Mouse (Mus musculus): Measurements from ENCODE around the gene Defb48. TPM values are rescaled to one million over a fixed set of nuclear protein-coding genes. Genes with fewer than 3 reads are reported as not detected.

The Defb48 gene
- polyA plus RNA-seq, 1 experiment from 2014 or later: not detected

- WGBS: 24% methylated on average over 15 of the region's 15 CpGs
- no peaks in the 10 kb centered on the region for H3K36me3 ChIP-seq
These were observed 18.3 kb downstream of the Defb48 start for GRCm38 (mm10) chr14:62965811-62966520.

GRCm38 (mm10) chr14:62965342-62965741 lies 19.0 kb downstream of the Defb48 start:
- Histone ChIP-seq H3K4me1 (0 out of 2 replicates have a peak, but pooled peaks cover 5% of the 10 kb centered on the region), H3K27ac (replicated peaks) (no peak overlapping the region), H3K9me3 (no peaks in the 10 kb centered on the region), H3K4me2 (replicated peaks) (no peak overlapping the region), H3K4me3 (no peak overlapping the region), H3K36me3 (no peaks in the 10 kb centered on the region), H3K27me3 (no peaks in the 10 kb centered on the region), H3K9ac (replicated peaks) (no peak overlapping the region)
- ATAC-seq (replicated peaks): no peak
- 81% methylated on average over 5 of the region's 5 CpGs for WGBS

More at GRCm38 (mm10) chr14:62965811-62966520, 18.3 kb downstream of the Defb48 start:
- H3K4me3 ChIP-seq: peak overlapping the region; percentile 16
- H3K9ac ChIP-seq (replicated peaks): no peak overlapping the region
- H3K27ac ChIP-seq (replicated peaks): no peak overlapping the region
- no peaks in the 10 kb centered on the region for H3K27me3 ChIP-seq
- no peak for ATAC-seq (replicated peaks)
- H3K9me3 ChIP-seq: no peaks in the 10 kb centered on the region
- H3K4me2 ChIP-seq (replicated peaks): peak overlapping the region; percentile 34
- H3K4me1 ChIP-seq: 0 out of 2 replicates have a peak, but pooled peaks cover 5% of the 10 kb centered on the region

- H3K36me3 ChIP-seq: 0 out of 2 replicates have a peak, but pooled peaks cover 3% of the 10 kb centered on the region
- H3K4me1 ChIP-seq: 0 out of 2 replicates have a peak, but pooled peaks cover 5% of the 10 kb centered on the region
- no peaks in the 10 kb centered on the region for H3K9me3 ChIP-seq
- H3K4me2 ChIP-seq (replicated peaks): no peak overlapping the region
- H3K27me3 ChIP-seq: no peaks in the 10 kb centered on the region
- H3K9ac ChIP-seq (replicated peaks): no peak overlapping the region
- WGBS: 87% methylated on average over 4 of the region's 4 CpGs
- no peak for ATAC-seq (replicated peaks)
- H3K4me3 ChIP-seq: no peak overlapping the region
- no peak overlapping the region for H3K27ac ChIP-seq (replicated peaks)
These were observed 20.7 kb downstream of the Defb48 start for GRCm38 (mm10) chr14:62963632-62964031.

DNA sequence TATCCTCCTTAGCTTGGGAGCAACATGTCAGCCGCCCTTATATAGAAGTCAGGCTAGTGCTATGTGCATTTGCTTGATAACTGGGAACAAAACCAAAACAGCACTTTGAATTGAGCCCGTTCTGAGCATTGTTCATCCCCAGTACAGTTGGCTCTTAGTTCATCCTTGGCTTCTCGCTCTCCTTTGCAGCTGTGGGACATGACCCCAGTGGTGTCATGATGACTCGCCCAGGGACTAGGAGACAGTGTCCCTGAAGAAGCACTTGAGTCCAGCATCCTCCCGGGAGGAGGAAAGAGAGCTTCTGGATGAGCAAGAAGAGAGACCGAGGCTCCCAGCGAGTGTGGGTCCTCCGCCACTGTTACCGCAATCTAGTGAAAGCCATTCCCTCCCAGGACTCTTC lies 28.2 kb downstream of the Defb48 start:
- no peak for ATAC-seq (replicated peaks)
- Histone ChIP-seq H3K9ac (replicated peaks) (no peak overlapping the region), H3K4me3 (no peak overlapping the region), H3K36me3 (peaks cover 33% of the 10 kb centered on the region), H3K4me2 (replicated peaks) (no peak overlapping the region), H3K9me3 (no peaks in the 10 kb centered on the region), H3K27me3 (no peaks in the 10 kb centered on the region), H3K27ac (replicated peaks) (no peak overlapping the region), H3K4me1 (no peaks in the 10 kb centered on the region)
- WGBS: 90% methylated on average over 9 of the region's 9 CpGs

- H3K36me3 ChIP-seq: peaks cover 8% of the 10 kb centered on the region; the same call in 1 of the 2 replicates
- no peak for ATAC-seq (replicated peaks)
- H3K27me3 ChIP-seq: no peaks in the 10 kb centered on the region
- no peak overlapping the region for H3K4me2 ChIP-seq (replicated peaks)
- H3K9ac ChIP-seq (replicated peaks): no peak overlapping the region
- H3K9me3 ChIP-seq: no peaks in the 10 kb centered on the region
- H3K4me1 ChIP-seq: no peaks in the 10 kb centered on the region
- H3K27ac ChIP-seq (replicated peaks): no peak overlapping the region
- WGBS: 95% methylated on average over 3 of the region's 3 CpGs
- no peak overlapping the region for H3K4me3 ChIP-seq
These were observed 37.5 kb downstream of the Defb48 start for GRCm38 (mm10) chr14:62946794-62947193.

DNA sequence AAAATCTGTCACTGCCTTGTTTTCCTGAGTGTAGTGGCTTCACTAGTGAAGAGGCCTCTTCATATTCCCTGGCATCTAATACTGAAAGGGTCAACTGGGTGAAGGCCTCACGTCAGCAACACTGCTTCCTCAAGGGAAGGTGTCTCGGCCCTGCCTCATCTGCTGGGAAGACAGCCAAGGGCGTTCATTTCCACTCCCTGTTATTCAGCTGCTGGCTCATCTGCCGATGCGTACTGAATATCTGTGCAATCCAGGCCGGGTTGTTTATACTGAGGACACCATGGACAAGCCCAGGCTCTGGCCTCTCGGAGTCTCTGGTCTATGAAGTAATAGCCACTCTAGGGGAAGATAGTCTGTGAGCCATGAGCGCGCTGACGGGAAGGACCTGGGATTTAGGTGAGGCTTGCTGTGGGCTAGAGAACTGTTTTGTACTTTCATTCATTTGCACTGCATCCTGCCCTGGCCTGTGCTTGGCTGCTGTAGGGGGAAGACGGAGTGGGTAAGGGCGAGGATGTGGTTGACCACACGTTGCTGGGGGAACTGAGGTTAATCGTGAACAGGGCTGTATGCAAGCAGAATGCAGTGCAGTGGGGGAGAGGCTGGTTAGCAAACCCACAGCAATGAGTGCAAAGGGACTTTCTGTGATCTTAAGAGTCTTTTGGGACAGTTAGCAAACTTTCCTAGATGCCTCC lies 43.8 kb downstream of the Defb48 start:
- no peak overlapping the region for H3K4me3 ChIP-seq
- ATAC-seq (replicated peaks): no peak
- H3K27ac ChIP-seq (replicated peaks): no peak overlapping the region
- H3K4me1 ChIP-seq: no peaks in the 10 kb centered on the region
- WGBS: 87% methylated on average over 14 of the region's 14 CpGs
- no peaks in the 10 kb centered on the region for H3K27me3 ChIP-seq
- no peaks in the 10 kb centered on the region for H3K9me3 ChIP-seq
- no peak overlapping the region for H3K9ac ChIP-seq (replicated peaks)
- H3K4me2 ChIP-seq (replicated peaks): no peak overlapping the region
- H3K36me3 ChIP-seq: peaks cover 11% of the 10 kb centered on the region; the same call in 1 of the 2 replicates

- Histone ChIP-seq H3K4me3 (no peak overlapping the region), H3K4me2 (replicated peaks) (no peak overlapping the region), H3K9ac (replicated peaks) (no peak overlapping the region), H3K4me1 (no peaks in the 10 kb centered on the region), H3K27ac (replicated peaks) (no peak overlapping the region), H3K27me3 (no peaks in the 10 kb centered on the region), H3K9me3 (no peaks in the 10 kb centered on the region), H3K36me3 (peaks cover 8% of the 10 kb centered on the region; the same call in 1 of the 2 replicates)
- no peak for ATAC-seq (replicated peaks)
- WGBS: 97% methylated on average over 3 of the region's 3 CpGs
These were observed 44.9 kb downstream of the Defb48 start for GRCm38 (mm10) chr14:62939435-62939834.

DNA sequence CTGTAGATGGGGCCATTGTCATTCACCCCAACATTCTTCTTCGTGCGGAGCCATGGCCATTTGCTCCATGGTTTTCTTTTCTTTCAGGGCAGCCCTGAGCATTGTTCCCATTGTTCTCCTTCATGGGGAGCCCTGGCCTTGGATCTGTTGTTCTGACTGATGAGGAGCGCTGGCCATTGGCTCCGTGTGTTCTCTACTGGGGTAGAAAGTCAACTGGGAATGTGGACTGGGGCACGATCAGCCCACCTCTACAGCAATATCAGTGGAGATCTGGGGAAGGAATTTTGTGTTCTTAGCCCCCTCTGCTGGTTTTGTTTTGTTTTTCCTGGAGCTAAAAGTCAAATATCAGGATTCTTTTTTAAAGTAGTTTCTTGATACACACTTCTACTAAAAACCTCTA lies 46.6 kb downstream of the Defb48 start:
- H3K4me1 ChIP-seq: no peaks in the 10 kb centered on the region
- no peak overlapping the region for H3K4me2 ChIP-seq (replicated peaks)
- no peak overlapping the region for H3K4me3 ChIP-seq
- no peaks in the 10 kb centered on the region for H3K9me3 ChIP-seq
- 52% methylated on average over 5 of the region's 5 CpGs for WGBS
- ATAC-seq (replicated peaks): no peak
- no peaks in the 10 kb centered on the region for H3K27me3 ChIP-seq
- H3K9ac ChIP-seq (replicated peaks): no peak overlapping the region
- H3K36me3 ChIP-seq: peaks cover 6% of the 10 kb centered on the region; the same call in 1 of the 2 replicates
- H3K27ac ChIP-seq (replicated peaks): no peak overlapping the region

DNA sequence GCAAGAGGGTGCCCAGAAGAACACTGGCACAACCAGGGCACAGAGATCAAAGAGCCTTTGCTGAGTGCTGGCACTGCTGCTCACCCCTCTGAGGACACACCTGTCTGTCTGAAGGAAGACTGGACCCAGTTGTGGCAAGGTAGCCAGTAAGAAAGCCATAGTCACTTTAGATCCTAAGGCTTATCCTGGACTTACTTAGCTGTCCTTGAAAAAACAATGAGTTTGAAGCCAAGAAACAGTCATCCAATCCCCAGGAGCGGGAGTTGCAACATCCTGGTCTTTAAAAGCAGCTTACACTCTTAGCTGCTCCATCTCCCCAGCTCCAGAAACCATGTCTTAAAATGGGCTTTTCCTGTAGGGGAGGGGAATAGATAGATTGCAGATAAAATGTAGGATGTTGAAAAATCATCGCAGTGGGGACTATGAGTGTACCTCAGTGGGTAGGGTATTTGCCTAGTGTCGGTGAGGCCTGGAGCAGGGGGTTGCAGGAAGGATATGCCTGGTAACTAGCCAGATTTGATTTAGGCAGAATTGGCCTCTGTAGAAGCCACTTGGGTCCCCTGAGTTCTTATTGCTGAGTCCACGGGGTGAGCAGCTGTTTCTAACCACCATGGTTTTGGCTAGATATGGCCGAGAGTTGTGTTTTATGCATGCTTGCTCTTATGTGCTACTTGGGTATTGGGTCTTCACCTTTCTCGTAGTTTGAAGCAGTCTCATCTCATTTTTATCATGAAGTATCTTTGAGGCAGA lies 47.5 kb downstream of the Defb48 start:
- Histone ChIP-seq H3K27ac (replicated peaks) (no peak overlapping the region), H3K4me1 (no peaks in the 10 kb centered on the region), H3K9ac (replicated peaks) (no peak overlapping the region), H3K9me3 (no peaks in the 10 kb centered on the region), H3K36me3 (peaks cover 6% of the 10 kb centered on the region; the same call in 1 of the 2 replicates), H3K4me3 (no peak overlapping the region), H3K4me2 (replicated peaks) (no peak overlapping the region), H3K27me3 (no peaks in the 10 kb centered on the region)
- 93% methylated on average over 6 of the region's 6 CpGs for WGBS
- no peak for ATAC-seq (replicated peaks)

GRCm38 (mm10) chr14:62935361-62935760 lies 48.9 kb downstream of the Defb48 start:
- H3K4me2 ChIP-seq (replicated peaks): no peak overlapping the region
- H3K9me3 ChIP-seq: no peaks in the 10 kb centered on the region
- H3K4me3 ChIP-seq: no peak overlapping the region
- 81% methylated on average over 9 of the region's 9 CpGs for WGBS
- H3K27me3 ChIP-seq: no peaks in the 10 kb centered on the region
- no peak overlapping the region for H3K27ac ChIP-seq (replicated peaks)
- peaks cover 9% of the 10 kb centered on the region; the same call in 1 of the 2 replicates for H3K36me3 ChIP-seq
- no peak overlapping the region for H3K9ac ChIP-seq (replicated peaks)
- ATAC-seq (replicated peaks): no peak
- H3K4me1 ChIP-seq: no peaks in the 10 kb centered on the region

GRCm38 (mm10) chr14:62928101-62928541 lies 56.2 kb downstream of the Defb48 start:
- H3K4me3 ChIP-seq: no peak overlapping the region
- H3K4me1 ChIP-seq: no peaks in the 10 kb centered on the region
- H3K9me3 ChIP-seq: no peaks in the 10 kb centered on the region
- H3K9ac ChIP-seq (replicated peaks): no peak overlapping the region
- 80% methylated on average over 5 of the region's 5 CpGs for whole genome bisulfite sequencing
- H3K27me3 ChIP-seq: no peaks in the 10 kb centered on the region
- H3K27ac ChIP-seq (replicated peaks): no peak overlapping the region
- H3K4me2 ChIP-seq (replicated peaks): no peak overlapping the region
- ATAC-seq (replicated peaks): no peak
- H3K36me3 ChIP-seq: 0 out of 2 replicates have a peak, but pooled peaks cover 8% of the 10 kb centered on the region
